Mouse (Mus musculus) megakaryocyte, embryonic 14.5 days (primary cell): ENCODE measurements around the gene Gtpbp4.

Experiments
- FLI1 ChIP-seq: IDR thresholded peaks from 2 replicates; pipeline ENCODE4 v1.6.1; 2012; ENCODE audit warnings: low read length, inconsistent platforms, mixed read lengths
- GATA1 ChIP-seq: IDR thresholded peaks from 3 replicates; pipeline ENCODE4 v1.6.1; 2012; ENCODE audit warnings: mixed read lengths, low read length, inconsistent platforms, borderline replicate concordance

- TF ChIP-seq FLI1 (no peak), GATA1 (no peak)
Measured at GRCm38 (mm10) chr13:9031996-9032661, 36.2 kb upstream of the Gtpbp4 start.
